In genomic region chr13:61710823-61711222, GRCm38 (mm10) we compare ENCODE assay signal across 8 mouse cellular contexts.
DNase-seq lines count a peak whose midpoint lies in the region; ATAC-seq and TF ChIP-seq lines count a peak whose summit lies in the region.
"Not testable (repeated sequence)": the region's sequence is repeated elsewhere in the genome, so short reads cannot be mapped to it uniquely, and the experiment has no call there.

No protein-coding gene starts in this region.

- H3K4me2 ChIP-seq in heart, postnatal 0 days (ENCODE audit: low read depth, low read length), result not testable (repeated sequence)

- not testable (repeated sequence) for ATAC-seq in heart, postnatal 0 days (ENCODE audit: insufficient read depth, low read depth)

- H3K9ac ChIP-seq in heart, postnatal 0 days (replicated peaks; ENCODE audit: low read depth, low read length), result not testable (repeated sequence)

- H3K27ac ChIP-seq in bone marrow, adult 2 months (ENCODE audit: control insufficient read depth, insufficient read depth, low read depth, low read length, poor library complexity); heart, postnatal 0 days (ENCODE audit: low read depth); spleen, adult 2 months (ENCODE audit: insufficient read depth, low read length): not testable (repeated sequence)

- not testable (repeated sequence) for H3K4me1 ChIP-seq in bone marrow, adult 2 months (ENCODE audit: control insufficient read depth, insufficient read depth, low read length); heart, postnatal 0 days (ENCODE audit: control insufficient read depth, insufficient read depth); spleen, adult 2 months (ENCODE audit: control insufficient read depth, insufficient read depth, insufficient read length)

- H3K27me3 ChIP-seq in heart, postnatal 0 days (ENCODE audit: control insufficient read depth, insufficient read depth, low read length); spleen, adult 2 months (ENCODE audit: control insufficient read depth, insufficient read depth, low read length): not testable (repeated sequence)

- H3K9me3 ChIP-seq in heart, postnatal 0 days (replicated peaks; ENCODE audit: control insufficient read depth, low read length), result not testable (repeated sequence)

- not testable (repeated sequence) for H3K4me3 ChIP-seq in bone marrow, adult 2 months (replicated peaks; ENCODE audit: control insufficient read depth, low read depth, low read length); heart, postnatal 0 days (ENCODE audit: low read depth, low read length); spleen, adult 2 months (ENCODE audit: extremely low read depth, insufficient read depth, insufficient read length)

- DNase-seq in NIH3T3 (ENCODE audit: low read depth), result peak; percentile 22
- DNase-seq in heart, postnatal 0 days (ENCODE audit: low spot score); spleen, adult 2 months (ENCODE audit: low read depth in 1 of 2, low spot score in 2 of 2): not testable (repeated sequence)
- peak; percentile 0 to 19 for DNase-seq in kidney, adult 8-10 months
- DNase-seq in liver, result peak; percentile 5
- peak; percentile 0 for DNase-seq in lung, postnatal 14 days
- DNase-seq in thymus, postnatal 4 days, result peak; percentile 18

- 15% methylated on average over 11 of the region's 11 CpGs for WGBS in bone marrow, adult 2 months
- WGBS in heart, postnatal 0 days, result 13% methylated on average over 10 of the region's 11 CpGs
- WGBS in spleen, adult 2 months, result 25% methylated on average over 11 of the region's 11 CpGs

- not testable (repeated sequence) for TF ChIP-seq POLR2A in bone marrow, adult 2 months (IDR thresholded peaks at IDR 0.05; ENCODE audit: borderline replicate concordance, control insufficient read depth, low read depth, low read length); spleen, adult 2 months (IDR thresholded peaks at IDR 0.05; ENCODE audit: low read depth, low read length)

- TF ChIP-seq EP300 in heart, postnatal 0 days (IDR thresholded peaks at IDR 0.05; ENCODE audit: low read depth), result not testable (repeated sequence)

- peak; percentile 23; the same call in 1 of the 2 replicates for TF ChIP-seq CTCF in bone marrow, adult 2 months (IDR thresholded peaks at IDR 0.05; ENCODE audit: control insufficient read depth, insufficient read depth, low read length)
- TF ChIP-seq CTCF in heart, postnatal 0 days (IDR thresholded peaks at IDR 0.05; ENCODE audit: low read depth), result peak; percentile 26; the same call in 1 of the 2 replicates
- peak; percentile 7; the same call in 1 of the 2 replicates for TF ChIP-seq CTCF in spleen, adult 2 months (IDR thresholded peaks at IDR 0.05; ENCODE audit: extremely low read depth, insufficient read depth, insufficient read length, insufficient replicate concordance)

- H3K36me3 ChIP-seq in heart, postnatal 0 days (replicated peaks; ENCODE audit: control insufficient read depth, insufficient read depth, low read length); spleen, adult 2 months (ENCODE audit: control insufficient read depth, insufficient read depth, low read length): not testable (repeated sequence)
